Mouse (Mus musculus): ENCODE results near the gene Adgre5. TPM values are rescaled to one million over a fixed set of nuclear protein-coding genes. Genes with fewer than 3 reads are reported as not detected.

The Adgre5 gene
- polyA plus RNA-seq, 1 experiment from 2014 or later = 40.7 TPM

DNA sequence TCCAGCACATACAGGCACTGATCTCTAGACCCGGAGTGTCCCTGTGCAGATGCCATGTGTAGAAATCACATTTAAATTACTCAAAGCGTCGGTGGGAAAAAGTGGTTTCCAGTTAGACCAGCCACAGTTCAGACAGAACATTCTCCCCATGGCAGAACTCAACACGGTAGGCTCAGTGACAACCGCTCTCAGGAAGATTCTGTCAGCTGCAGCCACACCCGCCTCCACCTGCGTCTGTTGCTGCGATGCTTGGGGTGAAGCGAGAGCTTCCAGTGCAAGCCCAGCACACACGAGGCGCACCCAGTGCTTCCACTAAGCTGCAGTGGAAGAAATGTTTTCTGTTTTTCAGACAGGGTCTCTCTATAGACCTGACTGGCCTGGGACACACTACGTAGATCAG lies 61.3 kb downstream of the Adgre5 start:
- Histone ChIP-seq H3K9me3 (ENCODE audit: low read length) (no peaks in the 10 kb centered on the region), H3K36me3 (ENCODE audit: insufficient read depth, low read length) (peaks cover 52% of the 10 kb centered on the region), H3K27me3 (ENCODE audit: insufficient read depth, low read length) (no peaks in the 10 kb centered on the region), H3K9ac (replicated peaks; ENCODE audit: low read length) (no peak overlapping the region), H3K27ac (ENCODE audit: low read length) (no peak overlapping the region), H3K4me2 (replicated peaks; ENCODE audit: low read depth, low read length) (no peak overlapping the region), H3K4me3 (ENCODE audit: low read length) (no peak overlapping the region), H3K4me1 (ENCODE audit: insufficient read depth, low read length) (0 out of 2 replicates have a peak, but pooled peaks cover 7% of the 10 kb centered on the region)
- no peak for ATAC-seq (ENCODE audit: low FRiP score, low TSS enrichment)
- WGBS = 94% methylated on average over 12 of the region's 12 CpGs

DNA sequence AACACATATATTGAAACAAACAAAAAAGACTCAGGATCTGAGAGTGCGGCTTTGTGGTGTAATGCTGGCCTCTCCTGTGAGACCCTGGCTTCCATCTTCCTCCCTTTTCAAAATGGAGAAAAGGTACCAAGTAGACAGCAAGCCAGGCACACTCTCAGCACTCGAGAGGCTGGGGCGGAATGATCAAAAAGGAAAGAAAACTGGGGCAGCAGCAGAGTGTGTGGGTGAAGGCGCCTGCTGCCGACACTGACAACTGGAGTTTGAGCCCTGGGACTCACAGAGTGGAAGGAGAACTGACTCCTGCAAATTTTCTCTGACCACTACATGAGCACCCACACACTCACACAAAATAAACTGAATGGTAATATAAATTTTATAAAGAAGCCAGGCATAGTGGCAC lies 66.6 kb downstream of the Adgre5 start:
- peaks cover 56% of the 10 kb centered on the region for H3K36me3 ChIP-seq (ENCODE audit: insufficient read depth, low read length)
- WGBS = 90% methylated on average over 5 of the region's 5 CpGs
- H3K9me3 ChIP-seq (ENCODE audit: low read length) = no peaks in the 10 kb centered on the region
- no peak overlapping the region for H3K4me2 ChIP-seq (replicated peaks; ENCODE audit: low read depth, low read length)
- no peaks in the 10 kb centered on the region for H3K4me1 ChIP-seq (ENCODE audit: insufficient read depth, low read length)
- no peak overlapping the region for H3K27ac ChIP-seq (ENCODE audit: low read length)
- H3K27me3 ChIP-seq (ENCODE audit: insufficient read depth, low read length) = no peaks in the 10 kb centered on the region
- H3K9ac ChIP-seq (replicated peaks; ENCODE audit: low read length) = no peak overlapping the region
- H3K4me3 ChIP-seq (ENCODE audit: low read length) = no peak overlapping the region
- no peak for ATAC-seq (ENCODE audit: low FRiP score, low TSS enrichment)

Small RNA genes lying within 50 kb of the gene (microRNA-seq; reads per million reads assigned to microRNA genes)
- not detected for gene Mir1668

Other genes starting within 250 kb of the Adgre5 start
- gene Olfr370, start 205.5 kb downstream of the Adgre5 start, polyA plus RNA-seq (2015; fragmentation: Nextera tagmentation; extraction: Ambion mirVana) = not detected in 2 replicates
- gene Ndufb7, start 174.7 kb downstream of the Adgre5 start, polyA plus RNA-seq (2015; fragmentation: Nextera tagmentation; extraction: Ambion mirVana) = 356 and 362 TPM in 2 replicates
- gene Tecr, start 133.4 kb downstream of the Adgre5 start, polyA plus RNA-seq (2015; fragmentation: Nextera tagmentation; extraction: Ambion mirVana) = 631 and 669 TPM in 2 replicates
- gene Dnajb1, start 133.1 kb downstream of the Adgre5 start, polyA plus RNA-seq (2015; fragmentation: Nextera tagmentation; extraction: Ambion mirVana) = 67.5 and 68.0 TPM in 2 replicates
- gene Gipc1, start 88.6 kb downstream of the Adgre5 start, polyA plus RNA-seq (2015; fragmentation: Nextera tagmentation; extraction: Ambion mirVana) = 227 and 237 TPM in 2 replicates
- 3.1 and 4.0 TPM in 2 replicates for gene Ptger1, start 74.6 kb downstream of the Adgre5 start, polyA plus RNA-seq (2015; fragmentation: Nextera tagmentation; extraction: Ambion mirVana)
- gene Pkn1, start 42.1 kb downstream of the Adgre5 start, polyA plus RNA-seq (2015; fragmentation: Nextera tagmentation; extraction: Ambion mirVana) = 31.3 and 33.6 TPM in 2 replicates
- gene Ddx39, start 26.1 kb downstream of the Adgre5 start, polyA plus RNA-seq (2015; fragmentation: Nextera tagmentation; extraction: Ambion mirVana) = 197 and 211 TPM in 2 replicates
- 17.8 and 19.6 TPM in 2 replicates for gene Adgrl1, start 158.8 kb upstream of the Adgre5 start, polyA plus RNA-seq (2015; fragmentation: Nextera tagmentation; extraction: Ambion mirVana)
- 0.85 and 1.0 TPM in 2 replicates for gene Gm10644, start 213.9 kb upstream of the Adgre5 start, polyA plus RNA-seq (2015; fragmentation: Nextera tagmentation; extraction: Ambion mirVana)
- 58.2 and 65.1 TPM in 2 replicates for gene Asf1b, start 214.2 kb upstream of the Adgre5 start, polyA plus RNA-seq (2015; fragmentation: Nextera tagmentation; extraction: Ambion mirVana)
- 105 and 143 TPM in 2 replicates for gene Prkaca, start 231.7 kb upstream of the Adgre5 start, polyA plus RNA-seq (2015; fragmentation: Nextera tagmentation; extraction: Ambion mirVana)